Mouse (Mus musculus) cerebral cortex, adult 2 months (tissue): ENCODE data around the gene Coro1b.

ENCODE experiments used
- WGBS: fragments of 180-500 bp; shearing (Covaris S2); methylation state at CpG from one replicate; pipeline ENCODE4 v1.1.7; 2018; 5-methylcytosine and 5-hydroxymethylcytosine counted together

The Coro1b gene

DNA sequence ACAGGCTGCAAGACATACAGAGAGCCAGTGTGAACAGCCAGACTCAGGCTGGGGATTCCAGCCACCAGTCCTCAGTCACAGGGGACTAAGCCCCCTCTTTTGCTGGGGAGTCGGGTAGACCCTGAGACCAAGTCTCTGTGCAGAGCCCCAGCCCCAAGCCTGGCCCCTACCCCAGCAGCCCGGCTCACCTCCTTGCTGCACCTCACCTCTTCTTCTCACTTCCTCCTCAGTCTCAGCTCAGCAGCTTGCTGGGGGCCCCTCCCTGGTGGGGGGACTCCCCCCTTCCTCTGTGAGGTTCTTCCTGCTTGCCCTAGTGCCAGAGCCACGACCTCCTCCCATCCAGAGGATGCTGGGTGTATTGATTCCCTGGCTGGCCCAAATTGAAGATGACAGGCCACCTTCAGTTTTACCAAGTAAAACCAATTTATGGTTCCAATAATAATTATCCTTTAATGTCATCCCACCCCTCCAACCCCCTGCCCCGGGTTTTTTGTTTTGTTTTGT, 42.5 kb downstream of the Coro1b start, which contains the start of gene Tbc1d10c:
Gene Tbc1d10c (minus strand): TSS at position 454 of the 504 bp plus-strand sequence.
- WGBS, result 65% methylated on average over 4 of the region's 4 CpGs

DNA sequence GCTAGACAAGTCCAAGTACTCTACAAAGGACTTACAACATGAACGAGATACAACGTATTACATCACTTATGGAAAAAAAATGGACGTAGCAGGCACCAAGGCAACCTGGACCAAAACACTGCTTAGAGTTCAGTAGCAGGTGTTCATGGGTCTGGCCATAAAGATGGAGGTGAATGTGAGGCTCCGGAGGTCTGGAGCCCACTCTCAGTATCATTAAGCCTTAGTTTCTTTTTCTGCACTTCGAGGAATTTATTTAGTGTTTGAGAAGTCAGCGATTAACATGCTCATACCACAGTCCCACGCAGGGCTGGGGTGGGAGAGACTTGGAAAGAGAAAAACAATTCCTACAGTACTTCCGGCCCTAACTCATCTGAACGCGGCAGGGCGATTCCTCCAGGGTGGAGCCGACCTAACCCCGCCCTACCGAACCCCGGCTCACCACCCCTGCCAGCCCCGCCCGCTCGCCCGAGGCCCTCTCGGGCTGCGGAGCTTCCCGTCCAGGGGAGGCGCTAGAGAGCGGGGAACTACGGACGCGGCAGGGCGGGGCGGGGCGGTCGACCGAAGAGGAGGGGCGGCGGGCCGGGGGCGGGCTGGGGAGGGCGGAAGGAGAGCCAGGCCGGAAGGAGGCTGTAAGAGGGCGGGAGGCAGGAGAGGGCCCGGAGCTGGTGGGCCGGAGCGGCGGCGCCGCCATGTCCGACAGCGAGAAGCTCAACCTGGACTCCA, 43.3 kb downstream of the Coro1b start, which contains the start of gene Ppp1ca:
Gene Ppp1ca (plus strand): TSS at position 538 of the 723 bp plus-strand sequence.
- WGBS, result 2% methylated on average over 47 of the region's 47 CpGs

DNA sequence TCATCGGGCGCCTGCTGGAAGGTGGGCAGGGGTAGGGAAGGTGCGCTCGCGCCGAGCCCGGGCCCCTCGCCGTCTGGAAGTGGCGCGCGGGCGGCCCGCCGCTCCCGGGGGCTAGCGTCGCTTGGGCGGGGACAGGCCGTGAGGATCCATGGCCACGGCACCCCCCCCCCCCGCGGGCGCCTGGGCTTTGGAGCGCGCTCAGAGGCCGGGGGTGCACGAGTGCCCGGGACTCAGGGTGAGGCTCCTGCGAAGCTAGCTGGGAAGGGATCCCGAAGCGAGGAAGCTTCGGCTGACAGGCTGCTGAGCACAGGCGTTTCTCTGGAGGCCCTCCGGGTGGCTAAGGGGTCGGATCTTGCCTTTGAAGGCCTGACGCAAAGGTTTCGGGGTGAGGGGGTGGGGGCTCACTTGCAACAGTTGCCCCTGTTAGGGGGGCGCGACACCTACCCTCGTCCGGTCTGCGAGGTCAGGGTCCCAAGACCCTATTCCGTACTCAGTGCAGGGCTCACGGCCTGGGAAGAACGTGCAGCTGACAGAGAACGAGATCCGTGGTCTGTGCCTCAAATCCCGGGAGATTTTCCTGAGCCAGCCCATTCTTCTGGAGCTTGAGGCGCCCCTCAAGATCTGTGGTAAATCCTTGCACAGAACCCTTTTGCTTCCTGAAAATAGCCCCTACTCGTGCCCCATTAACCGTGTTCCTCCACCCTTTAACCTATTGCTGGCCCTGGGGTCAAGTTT, 44.0 kb downstream of the Coro1b start:
- WGBS, result under 1% methylated on average over 51 of the region's 52 CpGs

DNA sequence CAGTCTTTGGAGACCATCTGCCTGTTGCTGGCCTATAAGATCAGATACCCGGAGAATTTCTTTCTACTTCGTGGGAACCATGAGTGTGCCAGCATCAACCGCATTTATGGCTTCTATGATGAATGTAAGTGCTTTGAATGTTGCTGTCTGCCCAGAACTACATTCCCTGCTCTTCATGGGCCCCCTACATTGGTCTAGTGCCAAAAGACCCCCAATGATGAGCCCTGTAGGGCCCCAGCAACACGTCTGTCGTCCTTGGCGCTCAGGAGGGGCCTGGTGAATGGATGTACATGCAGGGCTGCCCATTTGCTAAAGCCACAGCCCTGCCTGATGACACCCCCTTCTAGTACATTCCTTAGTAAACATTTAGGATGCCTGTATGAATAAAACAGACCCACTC, 44.7 kb downstream of the Coro1b start:
- 32% methylated on average over 6 of the region's 6 CpGs for WGBS

DNA sequence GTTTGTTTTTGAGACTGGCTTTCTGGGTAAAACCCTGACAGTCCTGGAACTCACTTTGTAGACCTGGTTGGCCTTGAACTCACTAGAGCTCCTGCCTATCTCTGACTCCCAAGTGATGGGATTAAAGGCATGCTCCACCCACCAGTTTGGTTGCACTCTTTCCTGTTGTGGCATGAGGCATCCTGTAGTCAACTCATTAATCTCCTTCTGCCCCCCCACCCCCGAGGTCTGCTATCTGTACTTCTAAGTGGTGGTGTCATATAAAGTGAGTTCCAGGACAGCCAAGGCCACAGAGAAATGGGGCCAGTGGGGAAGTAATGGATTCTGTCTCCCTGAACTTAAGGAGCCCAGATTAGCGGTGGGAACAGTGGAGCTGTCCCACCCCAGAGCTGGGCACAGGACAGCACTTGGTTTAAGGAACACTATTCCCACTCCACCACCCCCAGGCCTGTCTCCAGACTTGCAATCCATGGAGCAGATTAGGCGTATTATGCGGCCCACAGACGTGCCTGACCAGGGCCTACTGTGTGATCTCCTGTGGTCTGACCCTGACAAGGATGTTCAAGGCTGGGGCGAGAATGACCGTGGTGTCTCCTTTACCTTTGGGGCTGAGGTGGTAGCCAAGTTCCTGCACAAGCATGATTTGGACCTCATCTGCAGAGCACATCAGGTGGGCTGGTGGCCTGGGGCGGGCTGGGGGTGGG, 45.8 kb downstream of the Coro1b start:
- WGBS, result 85% methylated on average over 8 of the region's 8 CpGs

DNA sequence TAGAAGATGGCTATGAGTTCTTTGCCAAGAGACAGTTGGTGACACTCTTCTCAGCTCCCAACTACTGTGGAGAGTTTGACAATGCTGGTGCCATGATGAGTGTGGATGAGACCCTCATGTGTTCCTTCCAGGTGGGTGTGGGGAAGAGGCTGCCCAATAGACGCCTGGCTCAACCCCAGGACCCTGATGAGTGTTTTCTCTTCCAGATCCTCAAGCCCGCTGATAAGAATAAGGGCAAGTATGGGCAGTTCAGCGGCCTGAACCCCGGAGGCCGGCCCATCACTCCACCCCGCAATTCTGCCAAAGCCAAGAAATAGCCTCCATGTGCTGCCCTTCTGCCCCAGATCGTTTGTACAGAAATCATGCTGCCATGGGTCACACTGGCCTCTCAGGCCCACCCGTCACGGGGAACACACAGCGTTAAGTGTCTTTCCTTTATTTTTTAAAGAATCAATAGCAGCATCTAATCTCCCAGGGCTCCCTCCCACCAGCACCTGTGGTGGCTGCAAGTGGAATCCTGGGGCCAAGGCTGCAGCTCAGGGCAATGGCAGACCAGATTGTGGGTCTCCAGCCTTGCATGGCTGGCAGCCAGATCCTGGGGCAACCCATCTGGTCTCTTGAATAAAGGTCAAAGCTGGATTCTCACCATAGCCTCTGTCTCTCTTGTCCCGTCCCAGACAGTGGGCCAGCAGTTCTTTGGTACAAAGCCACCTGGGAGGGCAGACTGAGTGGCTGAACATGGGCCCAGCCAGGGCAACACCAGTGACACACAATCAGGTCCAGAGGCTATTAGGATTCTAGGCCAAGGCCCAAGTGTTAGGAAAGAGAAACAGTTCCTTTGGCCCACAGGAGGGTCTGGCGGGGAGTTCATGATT, 46.6 kb downstream of the Coro1b start:
- WGBS, result 67% methylated on average over 12 of the region's 12 CpGs

DNA sequence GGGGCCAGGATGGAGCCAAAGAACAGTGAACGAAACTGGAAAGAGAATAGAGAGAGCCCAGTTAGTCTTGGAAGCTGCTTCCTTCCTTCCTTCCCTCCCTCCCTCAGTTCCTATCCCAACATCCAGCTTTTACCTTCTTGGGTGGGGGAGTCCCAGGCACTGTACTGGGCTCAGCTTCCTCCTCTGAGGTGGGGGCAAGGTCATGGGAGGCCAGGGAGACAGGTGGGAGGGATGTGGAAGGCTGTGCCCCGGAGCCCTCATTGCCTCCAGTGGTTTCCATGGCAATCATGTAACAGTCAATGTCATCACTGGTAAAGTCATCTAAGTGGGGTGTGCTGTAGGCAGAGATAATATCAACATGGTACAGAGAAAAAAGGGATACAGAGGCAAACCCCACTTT, 47.6 kb downstream of the Coro1b start:
- 24% methylated on average over 2 of the region's 2 CpGs for WGBS

DNA sequence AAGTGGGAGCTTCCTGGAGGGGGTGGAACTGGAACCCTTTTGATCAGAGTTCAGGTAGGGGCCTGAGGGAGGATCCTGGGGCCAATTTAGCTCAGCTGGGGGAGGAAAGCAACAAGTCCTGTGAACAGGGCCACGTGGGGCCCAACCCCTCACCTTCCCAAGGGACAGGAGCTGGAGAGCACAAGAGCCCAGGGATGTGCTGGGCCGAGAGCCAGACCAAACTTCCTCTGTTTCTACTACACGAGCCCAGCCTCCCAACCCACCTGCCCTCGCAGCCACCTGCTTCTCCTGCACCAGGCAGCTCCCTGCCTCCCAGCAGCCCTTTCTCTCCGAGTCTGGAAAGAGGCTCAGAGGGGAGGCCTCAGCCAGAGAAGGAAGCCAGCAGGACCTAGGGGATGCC, 48.1 kb downstream of the Coro1b start:
- 29% methylated on average over 5 of the region's 5 CpGs for WGBS

DNA sequence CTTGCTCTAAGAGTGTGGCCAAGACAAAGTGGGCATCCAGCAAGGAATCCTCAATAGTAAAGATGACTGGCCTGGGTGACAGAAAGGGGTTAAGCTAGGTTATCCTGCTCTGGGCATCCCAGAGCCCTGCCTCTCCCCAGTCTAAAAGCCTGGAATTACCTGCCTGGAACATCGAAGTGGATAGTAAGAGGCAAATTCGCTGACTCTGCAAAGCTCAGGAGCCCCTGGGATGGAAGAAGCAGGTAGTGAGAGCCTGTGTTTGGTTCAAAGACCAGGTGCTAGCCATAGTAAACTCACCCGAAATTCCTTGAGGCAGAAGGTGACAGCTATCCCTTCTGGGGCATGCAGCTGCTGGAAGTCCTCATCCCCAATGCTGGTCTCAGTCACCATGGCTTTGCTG, 48.8 kb downstream of the Coro1b start:
- WGBS, result 77% methylated on average over 3 of the region's 3 CpGs

DNA sequence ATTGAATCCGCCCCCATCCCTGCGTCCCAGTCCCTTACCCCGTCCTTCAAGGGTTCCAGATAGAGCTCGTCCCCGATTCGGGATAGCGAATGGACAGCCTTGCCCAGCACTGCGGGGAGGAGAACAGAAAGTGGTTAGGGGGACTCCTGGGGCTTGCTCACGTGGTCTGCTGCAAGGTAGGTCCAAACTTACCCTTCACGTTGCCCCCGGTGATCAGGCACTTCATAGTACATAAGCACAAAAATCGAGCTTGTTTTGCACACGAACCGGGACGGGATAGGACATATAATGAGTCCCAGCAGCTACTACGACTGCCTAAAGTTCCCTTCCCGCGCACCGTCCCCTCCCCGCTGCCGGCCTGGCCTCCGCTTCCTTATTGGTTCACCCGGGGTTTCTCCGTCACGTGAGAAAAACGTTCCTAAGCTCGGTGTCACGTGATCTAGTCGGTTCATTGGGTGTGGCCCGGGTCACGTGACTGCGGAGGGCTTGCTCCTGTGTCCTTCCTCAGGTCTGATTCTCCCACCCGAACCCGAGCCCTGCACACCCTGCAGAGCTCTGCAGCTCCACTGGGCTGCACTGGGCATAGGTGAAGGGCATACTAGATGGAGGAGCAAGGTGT, 53.0 kb downstream of the Coro1b start, which contains the start of gene Rad9a:
Gene Rad9a (minus strand): TSS at position 372 of the 619 bp plus-strand sequence.
- WGBS, result under 1% methylated on average over 34 of the region's 34 CpGs

DNA sequence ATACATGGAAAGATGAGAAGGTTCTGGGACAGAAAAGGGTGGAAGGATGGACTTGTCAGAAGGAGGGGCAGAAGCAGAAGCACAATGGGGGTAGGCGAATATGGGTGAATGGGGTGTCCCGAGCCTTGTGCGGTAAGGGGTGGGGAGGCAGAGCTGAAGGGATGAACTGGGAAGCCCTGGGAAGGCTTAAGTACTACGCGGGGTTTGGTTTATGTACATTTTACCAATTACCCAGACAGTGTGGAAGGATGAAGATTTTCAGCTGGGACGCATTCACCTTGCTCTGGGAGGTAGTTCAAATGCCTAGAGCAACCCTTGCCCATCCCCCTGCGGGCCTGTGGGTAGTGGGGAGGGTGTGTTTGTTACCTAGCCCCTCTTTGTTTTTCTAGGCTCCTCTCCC, 53.7 kb downstream of the Coro1b start:
- 28% methylated on average over 7 of the region's 7 CpGs for WGBS

DNA sequence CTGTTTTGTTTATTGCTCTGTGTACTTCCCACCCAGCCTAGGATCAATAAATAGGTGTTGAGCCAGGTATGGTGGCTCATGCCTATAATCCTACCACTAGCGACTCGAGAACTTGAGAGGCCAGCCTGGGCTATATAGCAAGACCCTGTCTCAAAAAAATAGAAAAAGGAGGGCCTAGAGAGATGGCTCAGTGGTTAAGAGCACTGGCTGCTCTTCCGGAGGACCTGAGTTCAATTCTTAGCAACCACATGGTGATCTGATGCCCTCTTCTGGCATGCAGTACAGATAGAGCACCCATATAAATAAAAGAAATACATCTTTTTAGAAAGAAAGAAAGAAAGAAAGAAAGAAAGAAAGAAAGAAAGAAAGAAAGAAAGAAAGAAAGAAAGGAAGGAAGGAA, 54.7 kb downstream of the Coro1b start:
- WGBS, result 51% methylated on average over 3 of the region's 3 CpGs
